Mouse (Mus musculus) hindbrain, embryonic 14.5 days (tissue): ENCODE results near the gene Cnn2. TPM values are rescaled to one million over a fixed set of nuclear protein-coding genes. Genes with fewer than 3 reads are reported as not detected.

Source experiments
- ATAC-seq: fragments of 200-750 bp; cut with Nextera tagmentation; 2 replicates; pipeline ENCODE4 v1.8.0; 2017; ENCODE audit warnings: moderate number of reproducible peaks, mild to moderate bottlenecking, moderate TSS enrichment, moderate library complexity; ENCODE audit not compliant: low FRiP score
- DNase-seq: peaks from one replicate; pipeline ENCODE4 v3.0.0-alpha.2; 2015; ENCODE audit warnings: low spot score
- H3K27ac ChIP-seq: fragments of 300-500 bp; sonication (generic); 2 replicates; pipeline ENCODE4 v1.5.1; 2014; ENCODE audit warnings: mild to moderate bottlenecking, moderate library complexity
- H3K27me3 ChIP-seq: fragments of 300-500 bp; sonication (generic); 2 replicates; pipeline ENCODE4 v1.6.1; 2014; ENCODE audit warnings: mild to moderate bottlenecking, low read length, mixed read lengths; ENCODE audit not compliant: control insufficient read depth, insufficient read depth
- H3K36me3 ChIP-seq: fragments of 300-500 bp; sonication (generic); replicated peaks from 2 replicates; pipeline ENCODE4 v1.6.1; 2014; ENCODE audit not compliant: control insufficient read depth, insufficient read depth
- H3K4me1 ChIP-seq: fragments of 300-500 bp; sonication (generic); replicated peaks from 2 replicates; pipeline ENCODE4 v1.6.1; 2014; ENCODE audit warnings: antibody characterized with exemption, low read length, mixed read lengths; ENCODE audit not compliant: control insufficient read depth, insufficient read depth
- H3K4me2 ChIP-seq: fragments of 300-500 bp; sonication (generic); replicated peaks from 2 replicates; pipeline ENCODE4 v1.6.1; 2014; ENCODE audit warnings: mild to moderate bottlenecking, moderate library complexity
- H3K4me3 ChIP-seq: fragments of 300-500 bp; sonication (generic); replicated peaks from 2 replicates; pipeline ENCODE4 v1.5.1; 2014; ENCODE audit warnings: mild to moderate bottlenecking, low read length
- H3K9ac ChIP-seq: fragments of 300-500 bp; sonication (generic); 2 replicates; pipeline ENCODE4 v1.6.1; 2014
- H3K9me3 ChIP-seq: fragments of 300-500 bp; sonication (generic); 2 replicates; pipeline ENCODE4 v1.6.1; 2016; ENCODE audit warnings: low read length; ENCODE audit not compliant: control insufficient read depth
- WGBS: fragments of 180-500 bp; shearing (Covaris S2); extraction: QIAGEN DNeasy Blood & Tissue Kit; methylation state at CpG from one replicate; pipeline ENCODE4 v1.1.7; 2014; 5-methylcytosine and 5-hydroxymethylcytosine counted together
- polyA plus RNA-seq: library from polyadenylated mRNA; unstranded; fragments of >200 nt; fragmentation: Nextera tagmentation; extraction: Ambion mirVana; gene quantifications from 2 replicates; pipeline ENCODE4 v1.2.1, GENCODE M21; 2014

Cnn2 gene
- polyA plus RNA-seq, 1 experiment from 2014 or later = 37.6 TPM

DNA sequence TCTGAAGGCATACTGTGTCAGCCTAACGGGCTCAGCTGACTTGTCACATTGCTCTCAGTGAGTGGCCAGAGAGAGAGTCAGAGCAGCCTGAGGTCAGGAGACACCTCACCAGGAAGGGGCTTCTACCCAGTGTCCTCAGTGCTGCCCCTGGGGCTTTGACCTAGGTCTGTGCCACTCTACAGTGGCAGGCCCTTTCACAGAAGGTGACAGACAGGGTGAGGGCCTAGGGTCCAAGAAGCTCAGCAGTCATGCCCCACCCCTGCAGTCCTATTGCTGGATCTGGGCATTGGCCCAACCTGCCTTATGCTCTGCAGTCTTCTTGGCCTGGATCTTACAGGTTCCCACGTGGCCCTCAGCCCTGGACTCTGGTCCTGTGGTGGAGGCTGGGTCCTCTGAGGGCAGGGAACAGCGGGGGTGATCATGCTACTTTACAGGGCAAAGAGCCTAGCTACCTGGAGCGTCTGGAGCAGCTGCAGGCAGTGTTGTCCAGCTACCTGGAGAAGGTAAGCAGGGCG, 21.4 kb upstream of the Cnn2 start:
- no peak overlapping the region for H3K27ac ChIP-seq
- no peak overlapping the region for H3K4me2 ChIP-seq
- H3K4me1 ChIP-seq = peaks cover 6% of the 10 kb centered on the region; the same call in 1 of the 2 replicates
- no peak overlapping the region for H3K4me3 ChIP-seq
- 85% methylated on average over 5 of the region's 5 CpGs for WGBS
- peaks cover 61% of the 10 kb centered on the region for H3K36me3 ChIP-seq
- DNase-seq (no peak), ATAC-seq (no peak)
- no peak overlapping the region for H3K9ac ChIP-seq
- H3K27me3 ChIP-seq = peaks cover 27% of the 10 kb centered on the region
- no peaks in the 10 kb centered on the region for H3K9me3 ChIP-seq

DNA sequence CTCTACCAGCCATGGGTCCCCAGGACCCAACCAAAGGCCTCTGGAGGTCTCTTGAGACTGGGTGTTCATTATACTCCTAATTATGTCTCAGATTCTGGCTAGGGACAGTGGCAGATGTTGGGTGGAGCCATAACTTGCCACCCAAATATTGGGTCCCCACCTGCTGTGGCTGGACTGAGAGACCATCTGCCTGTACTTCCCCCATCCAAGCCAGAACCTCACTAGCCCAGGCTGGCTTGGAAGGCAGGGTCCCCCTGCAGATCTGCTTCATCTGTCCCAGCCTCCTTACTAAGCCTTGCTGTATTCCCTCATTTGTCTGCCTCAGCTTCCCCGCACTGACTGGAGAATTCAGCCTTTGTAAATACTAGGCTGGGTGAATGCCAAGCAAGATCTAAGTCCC, 20.2 kb upstream of the Cnn2 start:
- peaks cover 39% of the 10 kb centered on the region for H3K27me3 ChIP-seq
- DNase-seq = no peak
- peaks cover 49% of the 10 kb centered on the region for H3K36me3 ChIP-seq
- WGBS = 91% methylated on average over 1 of the region's 1 CpGs
- H3K9me3 ChIP-seq = no peaks in the 10 kb centered on the region
- H3K4me1 ChIP-seq = peaks cover 6% of the 10 kb centered on the region; the same call in 1 of the 2 replicates
- ATAC-seq = no peak
- no peak overlapping the region for H3K4me3 ChIP-seq
- H3K27ac ChIP-seq = no peak overlapping the region
- H3K9ac ChIP-seq = no peak overlapping the region
- H3K4me2 ChIP-seq = no peak overlapping the region

DNA sequence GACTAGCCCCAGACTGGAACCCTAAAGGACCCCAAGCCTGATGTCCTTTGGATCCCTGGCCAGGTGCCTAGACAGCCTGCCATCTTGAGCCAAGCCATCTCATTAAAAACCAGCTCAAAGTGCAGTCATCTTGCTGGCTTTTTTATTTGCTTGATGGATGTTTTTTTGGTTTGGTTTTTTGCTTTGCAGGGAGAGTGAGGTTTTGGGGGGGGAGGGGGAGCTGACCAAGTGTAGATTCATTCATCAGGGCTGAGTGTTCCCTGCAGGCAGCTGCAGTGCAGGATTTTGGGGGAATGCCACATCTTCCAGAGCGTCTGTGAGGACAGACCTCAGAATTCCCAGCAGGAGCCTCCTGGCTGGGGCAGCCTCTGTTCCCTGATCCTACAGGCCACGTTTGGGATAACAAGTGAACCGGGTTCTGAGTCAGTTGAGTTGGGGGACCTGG, 19.2 kb upstream of the Cnn2 start:
- WGBS = 19% methylated on average over 3 of the region's 3 CpGs
- Histone ChIP-seq H3K4me2 (no peak overlapping the region), H3K9me3 (no peaks in the 10 kb centered on the region), H3K36me3 (peaks cover 43% of the 10 kb centered on the region), H3K27me3 (peaks cover 41% of the 10 kb centered on the region), H3K9ac (no peak overlapping the region), H3K4me1 (peaks cover 6% of the 10 kb centered on the region; the same call in 1 of the 2 replicates), H3K27ac (no peak overlapping the region), H3K4me3 (no peak overlapping the region)
- ATAC-seq (no peak), DNase-seq (no peak)

DNA sequence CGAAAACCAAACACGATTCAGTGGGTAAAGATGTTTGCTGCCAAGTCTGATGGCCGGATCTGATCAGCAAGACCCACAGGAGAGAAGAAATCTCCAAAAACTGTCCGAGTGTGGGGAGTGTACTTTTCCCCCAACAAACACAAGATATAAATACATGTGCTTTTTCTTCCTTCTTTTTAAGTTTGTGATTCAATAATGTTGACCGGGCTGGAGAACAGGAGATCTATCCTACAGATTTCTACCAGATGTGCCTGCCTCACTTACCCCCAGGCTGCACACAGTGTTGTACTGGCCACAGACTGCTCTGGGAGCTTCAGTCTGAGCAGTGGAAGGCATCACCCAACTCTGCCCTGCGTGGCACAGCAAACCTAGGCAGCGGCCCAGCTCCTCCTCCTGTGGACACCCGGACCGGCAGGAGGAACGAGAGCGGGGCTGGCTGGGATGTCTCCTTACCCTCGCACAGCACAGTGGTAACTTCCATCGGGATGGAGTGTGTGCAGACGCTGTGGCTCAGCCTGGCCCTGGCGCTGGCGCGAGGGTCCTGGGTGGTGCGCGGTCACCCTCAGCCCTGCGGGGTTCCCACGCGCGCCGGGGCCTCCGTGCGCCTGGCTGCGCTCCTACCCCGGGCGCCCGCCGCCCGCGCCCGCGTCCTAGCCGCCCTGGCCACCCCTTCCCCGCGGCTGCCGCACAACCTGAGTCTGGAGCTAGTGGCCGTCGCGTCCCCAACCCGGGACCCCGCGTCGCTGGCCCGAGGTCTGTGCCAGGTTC, 17.8 kb upstream of the Cnn2 start, which contains the start of gene Grin3b:
Gene Grin3b (plus strand): TSS at position 301 of the 768 bp plus-strand sequence.
- Histone ChIP-seq H3K4me2 (peak within 1 kb of the TSS; percentile 59), H3K4me1 (peaks cover 6% of the 10 kb centered on the region; the same call in 1 of the 2 replicates), H3K9me3 (no peaks in the 10 kb centered on the region), H3K4me3 (peak within 1 kb of the TSS; percentile 33), H3K9ac (peak within 1 kb of the TSS; percentile 55), H3K27ac (no peak within 1 kb of the TSS), H3K27me3 (peaks cover 41% of the 10 kb centered on the region), H3K36me3 (peaks cover 40% of the 10 kb centered on the region)
- 10% methylated on average over 47 of the region's 47 CpGs for WGBS
- no peak for ATAC-seq
- no peak for DNase-seq

DNA sequence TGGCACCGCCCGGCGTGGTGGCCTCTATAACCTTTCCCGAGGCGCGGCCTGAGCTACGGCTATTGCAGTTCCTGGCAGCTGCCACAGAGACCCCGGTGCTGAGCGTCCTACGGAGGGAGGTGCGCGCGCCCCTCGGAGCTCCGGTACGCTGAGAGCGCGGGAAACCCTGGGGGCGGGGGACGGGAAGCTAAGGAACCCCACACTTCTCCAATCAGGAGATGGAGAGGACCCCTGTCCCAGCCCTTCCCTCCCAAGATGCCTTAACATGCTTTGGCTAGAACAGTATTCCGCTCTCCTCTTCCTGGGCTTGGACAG, 17.2 kb upstream of the Cnn2 start:
- Histone ChIP-seq H3K9me3 (no peaks in the 10 kb centered on the region), H3K27me3 (peaks cover 41% of the 10 kb centered on the region), H3K9ac (peak overlapping the region; percentile 55), H3K4me2 (peak overlapping the region; percentile 59), H3K4me1 (peaks cover 6% of the 10 kb centered on the region; the same call in 1 of the 2 replicates), H3K4me3 (peak overlapping the region; percentile 33), H3K36me3 (peaks cover 40% of the 10 kb centered on the region), H3K27ac (no peak overlapping the region)
- WGBS = 5% methylated on average over 21 of the region's 21 CpGs
- DNase-seq (no peak), ATAC-seq (no peak)

DNA sequence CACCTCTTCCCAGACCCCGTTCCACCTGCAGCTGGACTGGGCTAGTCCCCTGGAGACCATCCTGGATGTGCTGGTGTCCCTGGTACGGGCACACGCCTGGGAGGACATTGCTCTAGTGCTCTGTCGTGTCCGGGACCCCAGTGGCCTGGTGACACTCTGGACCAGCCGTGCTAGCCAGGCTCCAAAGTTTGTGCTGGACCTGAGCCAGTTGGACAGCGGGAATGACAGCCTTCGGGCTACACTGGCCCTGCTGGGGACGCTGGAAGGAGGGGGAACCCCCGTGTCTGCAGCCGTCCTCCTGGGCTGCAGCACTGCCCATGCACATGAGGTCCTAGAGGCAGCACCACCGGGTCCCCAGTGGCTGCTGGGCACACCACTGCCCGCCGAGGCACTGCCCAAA, 15.6 kb upstream of the Cnn2 start:
- H3K9ac ChIP-seq = no peak overlapping the region
- H3K27me3 ChIP-seq = peaks cover 41% of the 10 kb centered on the region
- ATAC-seq (no peak), DNase-seq (no peak)
- peaks cover 40% of the 10 kb centered on the region for H3K36me3 ChIP-seq
- no peak overlapping the region for H3K27ac ChIP-seq
- peaks cover 6% of the 10 kb centered on the region; the same call in 1 of the 2 replicates for H3K4me1 ChIP-seq
- WGBS = 65% methylated on average over 14 of the region's 14 CpGs
- no peak overlapping the region for H3K4me3 ChIP-seq
- H3K9me3 ChIP-seq = no peaks in the 10 kb centered on the region
- no peak overlapping the region for H3K4me2 ChIP-seq

DNA sequence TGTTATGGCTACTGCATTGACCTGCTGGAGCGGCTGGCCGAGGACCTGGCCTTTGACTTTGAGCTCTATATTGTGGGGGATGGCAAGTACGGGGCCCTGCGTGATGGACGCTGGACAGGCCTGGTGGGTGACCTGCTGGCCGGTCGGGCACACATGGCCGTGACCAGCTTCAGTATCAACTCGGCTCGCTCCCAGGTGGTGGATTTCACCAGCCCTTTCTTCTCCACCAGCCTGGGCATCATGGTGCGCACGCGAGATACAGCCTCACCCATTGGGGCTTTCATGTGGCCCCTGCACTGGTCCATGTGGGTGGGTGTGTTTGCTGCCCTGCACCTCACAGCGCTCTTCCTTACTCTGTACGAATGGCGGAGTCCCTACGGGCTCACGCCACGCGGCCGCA, 14.3 kb upstream of the Cnn2 start:
- peaks cover 6% of the 10 kb centered on the region; the same call in 1 of the 2 replicates for H3K4me1 ChIP-seq
- H3K36me3 ChIP-seq = peaks cover 50% of the 10 kb centered on the region
- no peak for ATAC-seq
- H3K9ac ChIP-seq = no peak overlapping the region
- no peak overlapping the region for H3K4me2 ChIP-seq
- H3K27ac ChIP-seq = no peak overlapping the region
- no peak overlapping the region for H3K4me3 ChIP-seq
- no peaks in the 10 kb centered on the region for H3K9me3 ChIP-seq
- H3K27me3 ChIP-seq = peaks cover 40% of the 10 kb centered on the region
- WGBS = 90% methylated on average over 21 of the region's 21 CpGs
- DNase-seq = no peak

DNA sequence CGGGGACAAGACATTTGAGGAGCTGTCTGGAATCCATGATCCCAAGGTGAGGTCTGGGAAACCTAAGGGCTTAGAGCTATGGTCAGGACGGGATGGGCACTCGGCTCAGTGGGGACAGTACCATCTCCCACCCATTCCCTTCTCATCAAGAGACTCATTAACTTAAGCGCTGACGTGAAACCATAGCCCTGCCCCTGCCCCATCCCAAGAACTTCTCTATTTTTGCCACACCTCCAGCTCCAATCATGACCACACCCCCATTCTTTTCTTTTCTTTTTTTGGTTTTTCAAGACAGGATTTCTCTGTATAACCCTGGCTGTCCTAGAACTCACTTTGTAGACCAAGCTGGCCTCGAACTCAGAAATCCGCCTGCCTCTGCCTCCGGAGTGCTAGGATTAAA, 13.7 kb upstream of the Cnn2 start:
- peaks cover 56% of the 10 kb centered on the region for H3K36me3 ChIP-seq
- whole genome bisulfite sequencing = 87% methylated on average over 8 of the region's 8 CpGs

DNA sequence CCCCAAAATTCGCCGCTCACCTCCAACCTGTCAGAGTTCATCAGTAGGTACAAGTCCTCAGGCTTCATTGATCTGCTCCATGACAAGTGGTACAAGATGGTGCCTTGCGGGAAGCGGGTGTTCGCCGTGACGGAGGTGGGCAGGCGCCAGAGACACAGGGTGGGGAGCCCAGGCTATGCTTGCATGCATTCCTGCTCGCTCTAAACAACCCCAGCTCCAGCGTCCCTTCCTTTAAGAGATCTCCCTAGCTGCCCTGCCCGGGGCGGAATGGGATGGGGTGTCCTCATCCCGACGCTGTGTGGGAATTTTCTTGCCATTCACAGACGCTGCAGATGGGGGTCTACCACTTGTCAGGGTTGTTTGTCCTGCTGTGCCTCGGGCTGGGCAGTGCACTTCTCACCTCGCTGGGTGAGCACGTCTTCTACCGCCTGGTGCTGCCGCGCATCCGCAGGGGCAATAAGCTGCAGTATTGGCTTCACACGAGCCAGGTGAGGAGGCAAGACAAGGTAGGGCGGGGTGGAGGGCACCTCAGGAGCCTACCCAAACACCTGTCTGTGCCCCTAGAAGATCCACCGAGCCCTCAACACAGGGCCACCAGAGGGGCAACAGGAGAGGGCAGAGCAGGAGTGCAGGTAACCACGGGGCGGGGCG, 12.2 kb upstream of the Cnn2 start:
- H3K4me2 ChIP-seq = no peak overlapping the region
- H3K9ac ChIP-seq = no peak overlapping the region
- H3K27me3 ChIP-seq = peaks cover 21% of the 10 kb centered on the region
- no peaks in the 10 kb centered on the region; the same call in 1 of the 2 replicates for H3K4me1 ChIP-seq
- peaks cover 63% of the 10 kb centered on the region for H3K36me3 ChIP-seq
- no peaks in the 10 kb centered on the region for H3K9me3 ChIP-seq
- H3K27ac ChIP-seq = no peak overlapping the region
- ATAC-seq (no peak), DNase-seq (no peak)
- no peak overlapping the region for H3K4me3 ChIP-seq
- 86% methylated on average over 28 of the region's 28 CpGs for WGBS

More for the DNA sequence above, 13.7 kb upstream of the Cnn2 start:
- H3K27me3 ChIP-seq = peaks cover 34% of the 10 kb centered on the region
- H3K4me3 ChIP-seq = no peak overlapping the region
- no peak overlapping the region for H3K27ac ChIP-seq
- no peaks in the 10 kb centered on the region for H3K9me3 ChIP-seq
- no peak for DNase-seq
- ATAC-seq = no peak
- H3K4me2 ChIP-seq = no peak overlapping the region
- H3K4me1 ChIP-seq = peaks cover 6% of the 10 kb centered on the region; the same call in 1 of the 2 replicates
- no peak overlapping the region for H3K9ac ChIP-seq
